Mouse (Mus musculus) CH12.LX (cell line): ENCODE results near the gene Acadvl. TPM values are rescaled to one million over a fixed set of nuclear protein-coding genes. Genes with fewer than 3 reads are reported as not detected.
"Not testable (repeated sequence)": the region's sequence is repeated elsewhere in the genome, so short reads cannot be mapped to it uniquely, and the experiment has no call there.

Source experiments
- DNase-seq: peaks from one replicate; pipeline ENCODE4 v3.0.0-alpha.2; 2013; ENCODE audit errors: extremely low read depth
- H3K27ac ChIP-seq: 2 replicates; pipeline ENCODE4 v1.5.1; 2012; ENCODE audit warnings: low read depth, mild to moderate bottlenecking, control low read depth, moderate library complexity; ENCODE audit not compliant: insufficient read depth
- H3K27me3 ChIP-seq: replicated peaks from 2 replicates; pipeline ENCODE3; 2012; ENCODE audit warnings: inconsistent platforms
- H3K36me3 ChIP-seq, 2 experiments: replicated peaks in 1 of 2; 2 replicates each; pipeline versions ENCODE3 to v1.6.1; 2012; ENCODE audit warnings: inconsistent platforms in 1 of 2, low read length in 1 of 2, mild to moderate bottlenecking in 1 of 2, mixed read lengths in 1 of 2, moderate library complexity in 1 of 2; ENCODE audit not compliant: control insufficient read depth in 1 of 2, insufficient read depth in 1 of 2
- H3K4me1 ChIP-seq, 2 experiments: 2 replicates each; pipeline ENCODE4 v1.6.1; 2012; ENCODE audit warnings: inconsistent platforms in 1 of 2, moderate library complexity in 1 of 2; ENCODE audit not compliant: insufficient read depth in 2 of 2, control insufficient read depth in 1 of 2
- H3K4me2 ChIP-seq: 2 replicates; pipeline ENCODE4 v1.6.1; 2012; ENCODE audit warnings: low read depth, mild to moderate bottlenecking, control low read depth; ENCODE audit not compliant: poor library complexity, insufficient read depth, severe bottlenecking
- H3K4me3 ChIP-seq, 3 experiments: fragments of 150-350 bp in 1 of 3; sonication (generic) in 1 of 3; replicated peaks in 1 of 3; 2 replicates each; pipeline versions ENCODE3 to v1.5.1; 2011 to 2012; ENCODE audit warnings: low read depth in 2 of 3, low read length in 2 of 3, mild to moderate bottlenecking in 2 of 3, moderate library complexity in 2 of 3, control low read depth in 1 of 3, improper control_type of control experiment in 1 of 3, inconsistent platforms in 1 of 3, mixed read lengths in 1 of 3; ENCODE audit not compliant: poor library complexity in 1 of 3
- H3K79me2 ChIP-seq: replicated peaks from 2 replicates; pipeline ENCODE4 v1.6.1; 2012; ENCODE audit warnings: mild to moderate bottlenecking, moderate library complexity; ENCODE audit not compliant: control insufficient read depth, poor library complexity, insufficient read depth, severe bottlenecking; ENCODE audit errors: extremely low read depth
- H3K9ac ChIP-seq: 2 replicates; pipeline ENCODE4 v1.6.1; 2012; ENCODE audit warnings: low read depth, mild to moderate bottlenecking, control low read depth, moderate library complexity; ENCODE audit not compliant: insufficient read depth
- H3K9me3 ChIP-seq: replicated peaks from 2 replicates; pipeline ENCODE3; 2012; ENCODE audit warnings: low read length, inconsistent platforms, mixed read lengths
- BHLHE40 ChIP-seq: IDR thresholded peaks from 2 replicates; pipeline ENCODE4 v1.6.1; 2011; ENCODE audit warnings: mild to moderate bottlenecking, low read depth, low read length, improper control_type of control experiment
- CHD2 ChIP-seq: IDR thresholded peaks from 2 replicates; pipeline ENCODE4 v1.6.1; 2011; ENCODE audit warnings: low read length, improper control_type of control experiment
- CTCF ChIP-seq, 2 experiments: IDR thresholded peaks in 1 of 2; conservative IDR thresholded peaks in 1 of 2; 2 replicates each; pipeline ENCODE4 v1.5.1; 2011 to 2012; ENCODE audit warnings: low read depth in 2 of 2, low read length in 2 of 2, improper control_type of control experiment in 1 of 2, inconsistent platforms in 1 of 2, mild to moderate bottlenecking in 1 of 2, moderate library complexity in 1 of 2
- E2F4 ChIP-seq: IDR thresholded peaks from 2 replicates; pipeline ENCODE4 v1.6.1; 2011; ENCODE audit warnings: low read depth, low read length, improper control_type of control experiment; ENCODE audit not compliant: insufficient replicate concordance
- EP300 ChIP-seq: IDR thresholded peaks from 2 replicates; pipeline ENCODE4 v1.6.1; 2011; ENCODE audit warnings: low read length, improper control_type of control experiment
- ETS1 ChIP-seq: conservative IDR thresholded peaks from 2 replicates; pipeline ENCODE4 v1.6.1; 2012; ENCODE audit warnings: low read depth, mild to moderate bottlenecking, inconsistent platforms, low read length, improper control_type of control experiment, moderate library complexity
- GABPA ChIP-seq: IDR thresholded peaks from 2 replicates; pipeline ENCODE4 v1.6.1; 2012; ENCODE audit warnings: low read depth, low read length, improper control_type of control experiment, inconsistent platforms; ENCODE audit not compliant: insufficient replicate concordance
- MAX ChIP-seq: IDR thresholded peaks from 2 replicates; pipeline ENCODE4 v1.6.1; 2011; ENCODE audit warnings: low read length, improper control_type of control experiment
- MEF2A ChIP-seq: IDR thresholded peaks from 2 replicates; pipeline ENCODE4 v1.6.1; 2014; ENCODE audit warnings: low read depth, mild to moderate bottlenecking, inconsistent platforms, low read length, improper control_type of control experiment, borderline replicate concordance
- SIN3A ChIP-seq: IDR thresholded peaks from 2 replicates; pipeline ENCODE4 v1.6.1; 2012; ENCODE audit warnings: low read length, improper control_type of control experiment, inconsistent platforms
- ZC3H11A ChIP-seq: IDR thresholded peaks from 2 replicates; pipeline ENCODE4 v1.6.1; 2012; ENCODE audit warnings: low read depth, mild to moderate bottlenecking, inconsistent platforms, low read length, improper control_type of control experiment
- ZKSCAN1 ChIP-seq: IDR thresholded peaks from 2 replicates; pipeline ENCODE4 v1.6.1; 2012; ENCODE audit warnings: low read depth, inconsistent platforms, low read length, improper control_type of control experiment, borderline replicate concordance
- ZMIZ1 ChIP-seq: IDR thresholded peaks from 2 replicates; pipeline ENCODE4 v1.6.1; 2012; ENCODE audit warnings: low read depth, mild to moderate bottlenecking, inconsistent platforms, low read length, improper control_type of control experiment
- dilution Hi-C: fragments of 300-500 bp; cut with MboI; formaldehyde crosslinking; loops from 2 replicates; pipeline ENCODE4 v1.14.3; 2020; ENCODE audit warnings: low sequenced_read_pairs; ENCODE audit not compliant: extremely low pct_unique_long_range_greater_than_20kb, extremely low pct_ligation_motif_present
- in situ Hi-C: fragments of 300-500 bp; cut with MboI; formaldehyde crosslinking; loops from 3 replicates; pipeline ENCODE4 v1.14.3; 2019; ENCODE audit warnings: low sequenced_read_pairs, low pct_ligation_motif_present, low pct_unique_long_range_greater_than_20kb, mixed read lengths
- polyA plus RNA-seq: library from polyadenylated mRNA; unstranded; fragments of >175 nt; gene quantifications from 2 replicates; pipeline ENCODE4 v1.2.1, GENCODE M21; 2012; ENCODE audit warnings: low read depth; ENCODE audit not compliant: insufficient read length
- total RNA-seq, 2 experiments: library from RNA; depleted of rRNA; stranded (reverse); fragments of 300-350 nt in 1 of 2; fragments of >200 nt in 1 of 2; gene quantifications; 2 replicates each; pipeline ENCODE4 v1.2.3; 2012 to 2014

Gene Acadvl
- total and polyA plus RNA-seq, 3 experiments = 76.9 to 148 (median 81.8) TPM

- in situ Hi-C loops (loop anchor here (25.0 kb wide), 1 partner anchor 929 kb away; the partner anchor contains the start of genes Per1 and Vamp2), dilution Hi-C loops (no loop called here)
- Histone ChIP-seq H3K27me3 (no peaks in the 10 kb centered on the region), H3K79me2 (no peaks in the 10 kb centered on the region), H3K4me2 (0 out of 2 replicates have a peak within 1 kb of the TSS, but pooled peaks have one; percentile 54), H3K27ac (no peak within 1 kb of the TSS), H3K4me1 (peaks cover 22 to 39% of the 10 kb centered on the region in 2 experiments), H3K36me3 (peaks cover 24 to 29% of the 10 kb centered on the region in 2 experiments), H3K4me3 (no peak within 1 kb of the TSS), H3K9me3 (no peaks in the 10 kb centered on the region), H3K9ac (no peak within 1 kb of the TSS)
- no peak for DNase-seq
- TF ChIP-seq ZC3H11A (no peak), SIN3A (no peak), EP300 (no peak), CHD2 (no peak), ETS1 (no peak), BHLHE40 (no peak), ZKSCAN1 (no peak), GABPA (no peak), ZMIZ1 (no peak), MEF2A (no peak), MAX (no peak), CTCF (conservative IDR thresholded peaks at IDR 0.05 in 1 of 2, IDR thresholded peaks at IDR 0.05 in 1 of 2; ENCODE audit: low read depth in 2 of 2, low read length in 2 of 2) (no peak)
Measured at GRCm38 (mm10) chr11:70016669-70017068, 1.5 kb upstream of the Acadvl start, which contains the start of gene Dlg4. TSS of gene Dlg4 (plus strand) at chr11:70016942.

GRCm38 (mm10) chr11:70016177-70016576, 966 bp upstream of the Acadvl start:
- H3K4me2 ChIP-seq, dilution Hi-C loops, H3K9ac ChIP-seq, H3K79me2 ChIP-seq, H3K27ac ChIP-seq, DNase-seq, H3K9me3 ChIP-seq, H3K4me3 ChIP-seq, H3K27me3 ChIP-seq: not testable (repeated sequence)
- Histone ChIP-seq H3K4me1 (peaks cover 22 to 38% of the 10 kb centered on the region in 2 experiments), H3K36me3 (peaks cover 29 to 34% of the 10 kb centered on the region in 2 experiments)
- in situ Hi-C loops = loop anchor here (25.0 kb wide), 1 partner anchor 929 kb away; the partner anchor contains the start of genes Per1 and Vamp2

- peak overlapping the region in 2 of 3 experiments; percentile 67 to 71 for H3K4me3 ChIP-seq
- peaks cover 20 to 34% of the 10 kb centered on the region in 2 experiments for H3K4me1 ChIP-seq
- H3K79me2 ChIP-seq = no peaks in the 10 kb centered on the region
- H3K9ac ChIP-seq = peak overlapping the region; percentile 49; the same call in 1 of the 2 replicates
- H3K27me3 ChIP-seq = no peaks in the 10 kb centered on the region
- H3K36me3 ChIP-seq = peaks cover 34 to 39% of the 10 kb centered on the region in 2 experiments
- no peak overlapping the region for H3K27ac ChIP-seq
- peak overlapping the region; percentile 54; the same call in 1 of the 2 replicates for H3K4me2 ChIP-seq
- no peaks in the 10 kb centered on the region for H3K9me3 ChIP-seq
- in situ Hi-C loops (loop anchor here (25.0 kb wide), 1 partner anchor 928 kb away; the partner anchor contains the start of genes Per1 and Vamp2), dilution Hi-C loops (no loop called here)
- TF ChIP-seq ZKSCAN1 (peak; percentile 83), EP300 (no peak), E2F4 (no peak)
- DNase-seq = no peak
Measured at GRCm38 (mm10) chr11:70015677-70016076, 466 bp upstream of the Acadvl start.
